Mouse (Mus musculus) brain, adult 2 months (tissue): ENCODE measurements around the gene Stk32c.

Experiments used
- DNase-seq: peaks from one replicate; pipeline ENCODE4 v3.0.0; 2011; ENCODE audit warnings: low read depth, low spot score

The Stk32c gene

GRCm38 (mm10) chr7:139145891-139146290, 67.2 kb downstream of the Stk32c start:
- peak; percentile 78 for DNase-seq

GRCm38 (mm10) chr7:139143785-139144184, 69.3 kb downstream of the Stk32c start:
- no peak for DNase-seq

GRCm38 (mm10) chr7:139139921-139140461, 73.1 kb downstream of the Stk32c start:
- DNase-seq, result peak; percentile 82

GRCm38 (mm10) chr7:139136906-139137491, 76.1 kb downstream of the Stk32c start:
- peak; percentile 85 for DNase-seq

GRCm38 (mm10) chr7:139135236-139135635, 77.9 kb downstream of the Stk32c start:
- peak; percentile 63 for DNase-seq

GRCm38 (mm10) chr7:139133446-139133845, 79.7 kb downstream of the Stk32c start:
- peak; percentile 77 for DNase-seq

- DNase-seq, result no peak
These were observed 81.6 kb downstream of the Stk32c start for GRCm38 (mm10) chr7:139131538-139131937.

- DNase-seq, result peak; percentile 43
These were observed 82.7 kb downstream of the Stk32c start for GRCm38 (mm10) chr7:139130361-139130760.

- DNase-seq, result peak; percentile 51
These were observed 84.1 kb downstream of the Stk32c start for GRCm38 (mm10) chr7:139128994-139129393.

GRCm38 (mm10) chr7:139126549-139126948, 86.6 kb downstream of the Stk32c start:
- peak; percentile 71 for DNase-seq

- DNase-seq, result no peak
These were observed 87.2 kb downstream of the Stk32c start for GRCm38 (mm10) chr7:139125881-139126280.

- DNase-seq, result no peak
These were observed 93.3 kb downstream of the Stk32c start for GRCm38 (mm10) chr7:139119775-139120153.

- DNase-seq, result peak; percentile 92
These were observed 93.8 kb downstream of the Stk32c start for GRCm38 (mm10) chr7:139119152-139119774.

- DNase-seq, result peak; percentile 83
These were observed 105.0 kb downstream of the Stk32c start for GRCm38 (mm10) chr7:139107908-139108650.

GRCm38 (mm10) chr7:139105705-139106104, 107.4 kb downstream of the Stk32c start:
- peak; percentile 88 for DNase-seq

GRCm38 (mm10) chr7:139105076-139105475, 108.0 kb downstream of the Stk32c start:
- no peak for DNase-seq

- peak; percentile 61 for DNase-seq
These were observed 109.1 kb downstream of the Stk32c start for GRCm38 (mm10) chr7:139103960-139104381.

- peak; percentile 96 for DNase-seq
These were observed 111.3 kb downstream of the Stk32c start for GRCm38 (mm10) chr7:139101826-139102225.

GRCm38 (mm10) chr7:139101286-139101804, 111.8 kb downstream of the Stk32c start:
- no peak for DNase-seq

GRCm38 (mm10) chr7:139100531-139101095, 112.5 kb downstream of the Stk32c start:
- DNase-seq, result no peak

GRCm38 (mm10) chr7:139096399-139096798, 116.7 kb downstream of the Stk32c start:
- no peak for DNase-seq

GRCm38 (mm10) chr7:139095282-139095681, 117.8 kb downstream of the Stk32c start:
- DNase-seq, result no peak
